Mouse (Mus musculus): ENCODE results near the gene Slc1a1. TPM values are rescaled to one million over a fixed set of nuclear protein-coding genes. Genes with fewer than 3 reads are reported as not detected.

Slc1a1 gene
- polyA plus RNA-seq, 1 experiment: 0.19 TPM

GRCm38 (mm10) chr19:28879476-28879875 lies 44.6 kb downstream of the Slc1a1 start:
- TF ChIP-seq POLR2A (IDR thresholded peaks at IDR 0.05; ENCODE audit: control insufficient read depth, low read depth, low read length) (no peak), CTCF (IDR thresholded peaks at IDR 0.05; ENCODE audit: control insufficient read depth, insufficient read depth, insufficient replicate concordance, low read depth, low read length) (no peak)
- no peaks in the 10 kb centered on the region for H3K27me3 ChIP-seq (ENCODE audit: control insufficient read depth, insufficient read depth, low read length)
- H3K27ac ChIP-seq (ENCODE audit: control insufficient read depth, insufficient read depth, low read depth, low read length): no peak overlapping the region
- H3K4me1 ChIP-seq (ENCODE audit: control insufficient read depth, insufficient read depth, low read length): no peaks in the 10 kb centered on the region
- H3K4me3 ChIP-seq (ENCODE audit: control insufficient read depth, low read depth, low read length): no peak overlapping the region
- H3K36me3 ChIP-seq (ENCODE audit: control insufficient read depth, insufficient read depth, low read length): no peaks in the 10 kb centered on the region

GRCm38 (mm10) chr19:28883126-28883525 lies 48.3 kb downstream of the Slc1a1 start:
- Histone ChIP-seq H3K27ac (ENCODE audit: control insufficient read depth, insufficient read depth, low read depth, low read length) (no peak overlapping the region), H3K4me3 (ENCODE audit: control insufficient read depth, low read depth, low read length) (no peak overlapping the region), H3K36me3 (ENCODE audit: control insufficient read depth, insufficient read depth, low read length) (no peaks in the 10 kb centered on the region), H3K4me1 (ENCODE audit: control insufficient read depth, insufficient read depth, low read length) (peaks cover 2% of the 10 kb centered on the region; the same call in 1 of the 2 replicates), H3K27me3 (ENCODE audit: control insufficient read depth, insufficient read depth, low read length) (no peaks in the 10 kb centered on the region)
- TF ChIP-seq CTCF (IDR thresholded peaks at IDR 0.05; ENCODE audit: control insufficient read depth, insufficient read depth, insufficient replicate concordance, low read depth, low read length): peak; percentile 58; the same call in 1 of the 2 replicates
- TF ChIP-seq POLR2A (IDR thresholded peaks at IDR 0.05; ENCODE audit: control insufficient read depth, low read depth, low read length): no peak

DNA sequence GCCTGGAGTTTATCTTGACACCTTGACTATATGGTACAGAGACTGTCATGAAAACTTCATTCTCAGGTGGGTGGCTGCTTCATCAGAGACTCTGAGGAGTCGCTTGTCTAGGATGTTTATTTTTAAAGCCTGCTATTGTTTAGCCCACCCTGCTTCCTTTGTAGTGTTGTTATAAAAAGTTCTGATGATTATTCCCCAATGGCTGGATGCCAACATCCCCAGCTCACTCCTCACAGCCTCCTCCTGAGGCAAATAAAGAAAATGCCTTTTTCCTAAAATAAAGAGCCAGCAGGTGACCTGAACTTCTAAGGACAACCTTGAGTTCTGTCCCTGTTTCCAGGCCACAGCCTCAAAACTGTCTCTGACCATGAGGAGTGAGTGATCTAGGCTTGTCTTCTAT lies 53.6 kb downstream of the Slc1a1 start:
- Histone ChIP-seq H3K36me3 (ENCODE audit: control insufficient read depth, insufficient read depth, low read length) (no peaks in the 10 kb centered on the region), H3K4me3 (ENCODE audit: control insufficient read depth, low read depth, low read length) (no peak overlapping the region), H3K27me3 (ENCODE audit: control insufficient read depth, insufficient read depth, low read length) (no peaks in the 10 kb centered on the region), H3K4me1 (ENCODE audit: control insufficient read depth, insufficient read depth, low read length) (peaks cover 2% of the 10 kb centered on the region; the same call in 1 of the 2 replicates), H3K27ac (ENCODE audit: control insufficient read depth, insufficient read depth, low read depth, low read length) (no peak overlapping the region)
- TF ChIP-seq POLR2A (IDR thresholded peaks at IDR 0.05; ENCODE audit: control insufficient read depth, low read depth, low read length) (no peak), CTCF (IDR thresholded peaks at IDR 0.05; ENCODE audit: control insufficient read depth, insufficient read depth, insufficient replicate concordance, low read depth, low read length) (no peak)

- Histone ChIP-seq H3K4me1 (ENCODE audit: control insufficient read depth, insufficient read depth, low read length) (peaks cover 2% of the 10 kb centered on the region; the same call in 1 of the 2 replicates), H3K27ac (ENCODE audit: control insufficient read depth, insufficient read depth, low read depth, low read length) (no peak overlapping the region), H3K36me3 (ENCODE audit: control insufficient read depth, insufficient read depth, low read length) (no peaks in the 10 kb centered on the region), H3K4me3 (ENCODE audit: control insufficient read depth, low read depth, low read length) (no peak overlapping the region), H3K27me3 (ENCODE audit: control insufficient read depth, insufficient read depth, low read length) (no peaks in the 10 kb centered on the region)
- TF ChIP-seq POLR2A (IDR thresholded peaks at IDR 0.05; ENCODE audit: control insufficient read depth, low read depth, low read length): no peak
- no peak for TF ChIP-seq CTCF (IDR thresholded peaks at IDR 0.05; ENCODE audit: control insufficient read depth, insufficient read depth, insufficient replicate concordance, low read depth, low read length)
Observed at GRCm38 (mm10) chr19:28889251-28889650, 54.4 kb downstream of the Slc1a1 start.

- H3K27me3 ChIP-seq (ENCODE audit: control insufficient read depth, insufficient read depth, low read length): no peaks in the 10 kb centered on the region
- no peaks in the 10 kb centered on the region for H3K36me3 ChIP-seq (ENCODE audit: control insufficient read depth, insufficient read depth, low read length)
- no peak overlapping the region for H3K27ac ChIP-seq (ENCODE audit: control insufficient read depth, insufficient read depth, low read depth, low read length)
- peaks cover 2% of the 10 kb centered on the region; the same call in 1 of the 2 replicates for H3K4me1 ChIP-seq (ENCODE audit: control insufficient read depth, insufficient read depth, low read length)
- H3K4me3 ChIP-seq (ENCODE audit: control insufficient read depth, low read depth, low read length): no peak overlapping the region
- no peak for TF ChIP-seq CTCF (IDR thresholded peaks at IDR 0.05; ENCODE audit: control insufficient read depth, insufficient read depth, insufficient replicate concordance, low read depth, low read length)
- no peak for TF ChIP-seq POLR2A (IDR thresholded peaks at IDR 0.05; ENCODE audit: control insufficient read depth, low read depth, low read length)
Observed at GRCm38 (mm10) chr19:28891238-28891637, 56.4 kb downstream of the Slc1a1 start.

GRCm38 (mm10) chr19:28891864-28892263 lies 57.0 kb downstream of the Slc1a1 start:
- TF ChIP-seq CTCF (IDR thresholded peaks at IDR 0.05; ENCODE audit: control insufficient read depth, insufficient read depth, insufficient replicate concordance, low read depth, low read length) (no peak), POLR2A (IDR thresholded peaks at IDR 0.05; ENCODE audit: control insufficient read depth, low read depth, low read length) (no peak)
- peaks cover 2% of the 10 kb centered on the region; the same call in 1 of the 2 replicates for H3K4me1 ChIP-seq (ENCODE audit: control insufficient read depth, insufficient read depth, low read length)
- no peak overlapping the region for H3K27ac ChIP-seq (ENCODE audit: control insufficient read depth, insufficient read depth, low read depth, low read length)
- H3K36me3 ChIP-seq (ENCODE audit: control insufficient read depth, insufficient read depth, low read length): no peaks in the 10 kb centered on the region
- H3K27me3 ChIP-seq (ENCODE audit: control insufficient read depth, insufficient read depth, low read length): no peaks in the 10 kb centered on the region
- no peak overlapping the region for H3K4me3 ChIP-seq (ENCODE audit: control insufficient read depth, low read depth, low read length)

GRCm38 (mm10) chr19:28896639-28897038 lies 61.8 kb downstream of the Slc1a1 start:
- Histone ChIP-seq H3K4me3 (ENCODE audit: control insufficient read depth, low read depth, low read length) (no peak overlapping the region), H3K27ac (ENCODE audit: control insufficient read depth, insufficient read depth, low read depth, low read length) (no peak overlapping the region), H3K4me1 (ENCODE audit: control insufficient read depth, insufficient read depth, low read length) (no peaks in the 10 kb centered on the region), H3K27me3 (ENCODE audit: control insufficient read depth, insufficient read depth, low read length) (no peaks in the 10 kb centered on the region), H3K36me3 (ENCODE audit: control insufficient read depth, insufficient read depth, low read length) (no peaks in the 10 kb centered on the region)
- TF ChIP-seq POLR2A (IDR thresholded peaks at IDR 0.05; ENCODE audit: control insufficient read depth, low read depth, low read length) (no peak), CTCF (IDR thresholded peaks at IDR 0.05; ENCODE audit: control insufficient read depth, insufficient read depth, insufficient replicate concordance, low read depth, low read length) (no peak)

DNA sequence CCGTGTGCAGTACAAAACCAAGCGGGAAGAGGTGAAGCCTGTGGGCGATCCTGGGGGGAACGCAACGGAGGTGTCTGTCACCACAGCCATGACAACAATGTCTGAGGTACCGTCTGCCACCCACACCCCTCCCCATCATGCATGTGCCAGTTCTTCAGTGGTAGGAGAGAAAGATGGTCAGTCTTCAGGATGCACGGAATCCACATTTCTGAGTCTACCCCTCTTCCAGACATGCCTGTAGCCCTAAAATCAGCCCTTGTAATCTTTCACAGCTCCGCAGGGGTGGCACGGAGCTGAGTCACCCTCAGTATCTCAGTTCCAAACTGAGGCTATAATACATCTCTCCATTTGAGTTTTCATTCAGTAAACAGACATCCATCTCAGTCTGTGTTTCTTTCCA lies 62.6 kb downstream of the Slc1a1 start:
- TF ChIP-seq POLR2A (IDR thresholded peaks at IDR 0.05; ENCODE audit: control insufficient read depth, low read depth, low read length) (no peak), CTCF (IDR thresholded peaks at IDR 0.05; ENCODE audit: control insufficient read depth, insufficient read depth, insufficient replicate concordance, low read depth, low read length) (no peak)
- Histone ChIP-seq H3K4me3 (ENCODE audit: control insufficient read depth, low read depth, low read length) (no peak overlapping the region), H3K36me3 (ENCODE audit: control insufficient read depth, insufficient read depth, low read length) (no peaks in the 10 kb centered on the region), H3K4me1 (ENCODE audit: control insufficient read depth, insufficient read depth, low read length) (no peaks in the 10 kb centered on the region), H3K27me3 (ENCODE audit: control insufficient read depth, insufficient read depth, low read length) (no peaks in the 10 kb centered on the region), H3K27ac (ENCODE audit: control insufficient read depth, insufficient read depth, low read depth, low read length) (no peak overlapping the region)

Data from testis, adult 2 months (tissue).